Mouse (Mus musculus) granulocyte monocyte progenitor cell, adult 5-6 weeks (primary cell): ENCODE results near the gene Hmg20b. TPM values are rescaled to one million over a fixed set of nuclear protein-coding genes. Genes with fewer than 3 reads are reported as not detected.
A peak's percentile ranks its signal among the peaks of the same experiment; 100 is the strongest.

ENCODE experiments used
- ATAC-seq: replicated peaks from 2 replicates; pipeline ENCODE4 v1.8.0; 2016; ENCODE audit warnings: mild to moderate bottlenecking, moderate TSS enrichment, inconsistent platforms; ENCODE audit not compliant: poor library complexity, severe bottlenecking
- total RNA-seq, 2 experiments: library from RNA; stranded (forward) in 1 of 2; stranded (reverse) in 1 of 2; fragments of 200-712, 200-1000 nt in 1 of 2; fragments of >200 nt in 1 of 2; fragmentation: Nextera tagmentation in 1 of 2; gene quantifications; 2 replicates each; pipeline ENCODE4 v1.2.3; 2014 to 2017

Gene Hmg20b
- total RNA-seq, 2 experiments from 2014 or later, result 19.1 to 29.8 TPM

- ATAC-seq, result no peak
Observed at GRCm38 (mm10) chr10:81379183-81379553, 28.9 kb upstream of the Hmg20b start.

- ATAC-seq, result peak; percentile 90
Observed at GRCm38 (mm10) chr10:81378553-81379182, 28.4 kb upstream of the Hmg20b start.

- no peak for ATAC-seq
Observed at GRCm38 (mm10) chr10:81377793-81378552, 27.7 kb upstream of the Hmg20b start, which contains the start of gene Fzr1. Fzr1 (minus strand) TSS chr10:81378516.

- no peak for ATAC-seq
Observed at GRCm38 (mm10) chr10:81377362-81377664, 27.0 kb upstream of the Hmg20b start.

- ATAC-seq, result no peak
Observed at GRCm38 (mm10) chr10:81376561-81377361, 26.5 kb upstream of the Hmg20b start.

- no peak for ATAC-seq
Observed at GRCm38 (mm10) chr10:81375322-81375721, 25.0 kb upstream of the Hmg20b start.

GRCm38 (mm10) chr10:81367207-81367495, 16.9 kb upstream of the Hmg20b start:
- ATAC-seq, result no peak

GRCm38 (mm10) chr10:81366477-81367206, 16.4 kb upstream of the Hmg20b start:
- ATAC-seq, result no peak

GRCm38 (mm10) chr10:81365672-81366476, 15.6 kb upstream of the Hmg20b start, which contains the start of gene 4930404N11Rik:
4930404N11Rik (minus strand) TSS chr10:81365816.
- ATAC-seq, result peak; percentile 40

GRCm38 (mm10) chr10:81365073-81365472, 14.8 kb upstream of the Hmg20b start:
- ATAC-seq, result no peak

GRCm38 (mm10) chr10:81364666-81365065, 14.4 kb upstream of the Hmg20b start:
- no peak for ATAC-seq

GRCm38 (mm10) chr10:81363436-81364346, 13.4 kb upstream of the Hmg20b start:
- no peak for ATAC-seq

GRCm38 (mm10) chr10:81362336-81362949, 12.2 kb upstream of the Hmg20b start:
- no peak for ATAC-seq

- ATAC-seq, result no peak
Observed at GRCm38 (mm10) chr10:81360721-81361120, 10.4 kb upstream of the Hmg20b start.

GRCm38 (mm10) chr10:81358841-81359240, 8.6 kb upstream of the Hmg20b start:
- peak; percentile 67 for ATAC-seq

- no peak for ATAC-seq
Observed at GRCm38 (mm10) chr10:81358209-81358608, 7.9 kb upstream of the Hmg20b start.

GRCm38 (mm10) chr10:81356991-81357844, 6.9 kb upstream of the Hmg20b start, which contains the start of gene Mfsd12:
Mfsd12 (plus strand) TSS chr10:81357491.
- ATAC-seq, result peak; percentile 61
